Mouse (Mus musculus) right cerebral cortex, postnatal 14 days (tissue): ENCODE results near the gene A730049H05Rik.

Experiments
- DNase-seq: peaks from one replicate; pipeline ENCODE4 v3.0.0; 2022

The A730049H05Rik gene

DNA sequence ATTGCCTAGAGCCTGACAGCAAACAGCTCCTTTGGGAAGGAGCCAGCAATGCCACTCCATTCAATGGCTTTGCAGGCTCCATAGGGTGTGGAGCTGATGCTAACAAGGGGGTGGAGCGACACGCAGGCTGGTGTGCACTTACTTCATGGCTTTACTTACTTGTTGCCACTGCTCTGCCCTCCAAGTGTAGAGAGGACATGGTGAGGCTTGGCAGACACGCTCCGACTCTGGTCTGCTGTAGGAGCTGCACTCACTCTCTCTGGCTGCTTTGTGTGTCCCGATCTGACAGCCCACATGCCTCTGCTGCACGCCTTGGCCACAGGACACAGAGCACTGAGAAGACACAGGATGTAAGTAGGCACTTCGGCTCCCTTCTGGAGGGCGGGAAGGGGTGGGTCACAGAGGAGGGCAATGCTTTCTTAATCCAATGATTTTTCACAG, at the start of gene A730049H05Rik:
A730049H05Rik (plus strand) TSS at position 168 of the 441 bp plus-strand sequence.
- DNase-seq = no peak

DNA sequence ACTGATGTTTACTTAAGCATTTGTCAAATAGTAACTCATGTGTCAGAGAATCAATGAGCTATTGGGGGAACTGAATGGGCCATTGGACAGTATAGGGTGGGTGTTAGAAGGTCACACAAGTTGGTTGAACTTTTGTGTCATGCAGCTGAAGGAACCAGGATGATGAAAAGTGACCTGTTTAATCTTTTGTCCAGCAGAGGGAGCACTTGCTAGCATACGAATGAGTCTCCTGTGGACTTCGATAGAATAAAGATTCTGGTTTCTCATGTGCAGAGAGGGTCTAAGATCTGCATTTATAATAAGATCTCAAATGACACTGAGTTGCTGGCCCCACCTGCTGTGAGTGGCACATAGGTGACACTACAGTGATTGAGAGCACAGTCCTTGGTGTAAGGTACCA, 39.9 kb upstream of the A730049H05Rik start:
- no peak for DNase-seq

DNA sequence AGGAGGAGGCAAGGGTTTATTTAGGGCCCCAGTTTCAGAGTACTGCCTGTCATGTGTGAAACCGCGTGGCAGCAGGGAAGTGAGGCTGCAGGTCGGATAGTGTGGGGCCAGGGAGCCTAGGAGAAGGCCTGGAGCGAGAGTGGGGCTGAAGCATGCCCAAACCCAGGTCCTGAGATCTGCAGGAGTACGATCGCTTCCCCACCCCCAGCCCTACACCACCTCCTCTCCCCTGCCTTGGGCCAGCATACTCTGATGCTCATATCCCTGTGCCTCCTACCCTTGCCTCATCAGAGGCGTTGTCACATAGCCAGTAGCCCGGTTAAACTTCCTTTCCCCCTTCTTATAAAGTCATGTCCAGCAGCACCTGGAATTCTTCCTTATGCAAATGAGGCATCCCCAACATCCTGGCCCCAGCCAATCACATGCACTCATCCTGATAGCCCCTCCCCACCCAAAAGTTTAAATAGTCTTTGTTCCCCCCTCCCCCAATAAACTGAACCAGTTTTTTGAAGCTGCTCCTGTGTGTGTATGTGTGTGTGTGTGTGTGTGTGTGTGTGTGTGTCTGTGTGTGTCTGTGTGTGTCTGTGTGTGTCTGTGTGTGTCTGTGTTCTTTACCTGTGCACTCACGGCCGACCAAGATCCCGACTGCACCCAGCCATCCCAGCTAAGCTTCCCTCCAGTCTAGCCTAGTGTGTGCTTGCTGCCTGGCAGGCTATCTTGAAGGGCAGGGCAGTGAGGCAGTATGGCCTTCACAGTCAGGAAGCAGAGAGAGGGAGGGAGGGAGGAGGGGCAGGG, 36.9 kb upstream of the A730049H05Rik start:
- DNase-seq = no peak

DNA sequence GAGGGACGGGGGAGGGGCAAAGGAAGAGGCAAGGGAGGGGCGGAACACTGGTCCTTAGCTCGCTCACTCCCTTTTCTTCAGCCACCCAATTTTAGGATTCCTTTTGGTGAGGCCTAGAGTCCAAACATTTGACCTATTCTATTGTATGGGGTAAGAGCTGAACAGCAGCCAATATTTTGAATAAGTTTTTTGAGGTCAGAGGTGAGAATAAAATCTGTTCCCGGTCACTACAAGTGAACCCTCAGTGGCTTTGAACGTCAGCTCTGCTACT, 36.4 kb upstream of the A730049H05Rik start:
- no peak for DNase-seq

DNA sequence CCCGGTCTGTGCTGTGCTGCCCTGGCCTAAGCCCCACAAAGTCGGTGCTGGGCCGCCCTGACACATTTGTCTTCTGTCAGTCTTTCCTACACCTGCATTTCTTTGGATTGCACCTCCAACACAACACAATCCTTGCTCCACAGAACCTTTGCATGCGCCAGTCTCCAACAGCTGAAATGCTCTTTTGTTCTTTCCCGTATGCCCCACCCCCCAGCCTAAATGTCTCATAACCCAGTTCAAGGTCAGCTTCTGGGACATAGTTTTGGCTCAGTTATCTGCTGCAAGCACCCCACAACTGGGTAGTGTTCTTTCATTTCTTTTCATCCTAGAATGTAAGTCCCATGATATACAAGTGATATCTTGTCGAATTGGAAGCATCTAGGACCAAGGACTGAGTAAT, 34.8 kb upstream of the A730049H05Rik start:
- no peak for DNase-seq

DNA sequence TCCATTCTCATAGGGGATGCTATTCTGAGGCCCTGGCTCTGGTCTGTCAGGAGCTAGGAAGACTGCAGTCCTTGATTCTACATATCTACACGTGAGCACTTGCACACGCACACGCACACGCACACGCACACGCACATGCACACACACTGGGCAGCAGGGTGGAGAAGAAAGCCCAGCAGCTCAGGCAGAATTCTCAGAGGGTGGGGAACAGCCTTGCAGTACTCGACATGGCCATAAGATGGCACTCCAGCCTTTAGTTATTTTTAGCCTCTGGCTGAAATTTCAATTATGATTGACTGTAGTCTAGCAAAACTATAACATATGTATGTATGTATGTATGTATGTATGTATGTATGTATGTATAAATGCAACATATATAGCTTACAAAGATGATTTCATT, 31.5 kb upstream of the A730049H05Rik start:
- peak; percentile 60 for DNase-seq

DNA sequence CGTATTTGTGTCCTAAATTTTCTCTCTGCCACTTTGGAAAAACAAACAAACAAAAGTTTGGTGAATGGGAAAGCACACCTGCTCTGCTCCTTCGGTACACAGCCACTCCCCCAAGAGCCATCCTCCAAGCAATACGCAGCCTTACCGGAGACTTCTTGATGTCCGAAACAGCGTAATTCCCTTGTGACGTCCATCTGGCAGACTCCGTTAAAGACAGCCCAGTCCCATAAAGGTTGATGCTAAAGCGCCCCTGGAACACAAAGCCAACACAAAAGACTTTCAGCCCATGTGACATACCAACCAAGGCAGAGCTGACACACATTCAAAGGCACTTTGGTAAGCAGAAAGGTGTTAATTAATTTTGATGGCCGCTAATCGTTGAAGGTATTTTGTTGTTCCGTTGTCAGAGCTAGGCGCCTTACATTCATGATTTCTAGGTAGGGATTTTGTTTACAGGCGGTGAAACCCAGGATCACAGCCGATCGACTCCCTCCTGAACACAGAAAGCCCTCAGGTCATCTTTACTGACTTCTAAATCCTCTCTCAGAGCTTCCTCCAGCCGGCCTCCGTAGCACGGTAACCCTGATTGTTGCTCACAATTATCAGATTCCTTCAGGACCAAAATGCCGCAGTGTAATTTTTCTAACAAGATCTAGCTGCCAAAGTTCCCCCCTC, 29.4 kb upstream of the A730049H05Rik start:
- DNase-seq = no peak

DNA sequence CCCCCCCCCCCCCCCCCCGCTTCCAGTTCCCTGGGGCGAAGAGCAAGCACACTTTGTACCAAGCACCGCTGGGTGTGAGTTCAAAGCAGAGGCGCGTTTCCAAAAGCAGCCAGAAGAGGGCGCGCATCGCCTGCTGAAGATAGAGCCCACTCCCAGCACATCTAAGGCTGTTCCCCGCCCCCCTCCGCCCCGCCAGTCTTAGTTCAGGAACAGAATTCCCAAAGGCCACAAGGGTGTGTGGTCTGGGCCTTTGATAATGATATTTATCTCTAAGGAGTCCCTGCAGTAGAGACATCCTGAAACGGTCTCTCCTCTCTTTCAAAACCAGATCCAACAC, 28.9 kb upstream of the A730049H05Rik start:
- peak; percentile 90 for DNase-seq

DNA sequence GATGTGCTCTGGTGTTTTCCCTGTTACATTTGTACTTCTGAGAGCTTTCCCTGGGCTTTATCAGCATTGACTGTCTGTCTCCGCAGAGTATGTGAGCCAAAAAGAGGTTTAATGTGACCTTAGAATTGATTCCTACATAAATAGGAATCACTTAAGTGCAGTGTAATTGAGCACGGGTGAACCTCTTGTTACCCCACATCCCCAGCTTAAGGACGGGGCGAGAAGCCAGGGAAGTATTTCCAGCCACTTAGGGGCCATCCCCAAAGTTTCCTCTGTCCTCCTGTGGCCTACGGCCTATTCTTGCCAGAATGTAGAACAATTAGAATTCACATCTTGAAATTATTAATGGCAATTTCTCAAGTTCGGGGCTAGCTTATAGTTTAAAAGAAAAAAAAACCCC, 22.5 kb upstream of the A730049H05Rik start:
- DNase-seq = no peak

DNA sequence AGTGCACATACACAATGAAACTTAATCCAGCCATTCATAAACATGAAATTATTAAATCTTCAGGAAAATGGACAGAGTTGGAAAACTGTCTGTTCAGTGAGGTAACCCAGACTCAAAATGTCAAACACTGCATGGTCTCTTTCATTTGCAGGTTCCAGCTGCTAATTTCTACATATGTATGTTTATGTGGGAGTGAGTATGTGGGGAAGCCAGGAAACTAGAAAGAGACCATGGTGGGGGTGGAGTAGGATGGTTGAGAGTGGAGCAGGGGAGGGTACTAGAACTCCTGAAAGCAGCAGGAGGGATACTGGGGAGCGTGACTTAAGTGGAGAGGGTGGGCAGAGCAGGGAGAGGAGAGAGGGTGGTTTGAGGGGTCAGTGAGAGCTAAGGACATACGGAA, 14.8 kb upstream of the A730049H05Rik start:
- DNase-seq = no peak

DNA sequence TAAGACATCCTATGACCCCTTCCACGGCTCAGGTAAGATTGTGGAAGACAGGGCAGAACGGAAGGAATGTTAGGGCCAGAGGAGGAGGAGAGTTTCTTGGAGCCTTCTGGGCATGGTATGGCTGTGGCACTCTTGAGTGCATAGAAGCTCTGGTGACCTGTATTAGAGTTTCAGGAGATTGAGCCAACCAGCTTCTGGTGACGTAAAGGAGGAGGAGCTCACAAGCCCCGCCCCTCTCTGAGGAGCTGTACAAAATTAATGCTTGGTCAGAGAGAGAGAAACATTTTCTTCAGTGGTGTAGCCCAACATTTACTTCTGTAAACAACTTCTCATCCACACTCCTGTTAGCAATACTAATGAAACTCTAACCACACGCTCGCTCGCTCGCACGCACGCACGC, 13.9 kb upstream of the A730049H05Rik start:
- DNase-seq = no peak

DNA sequence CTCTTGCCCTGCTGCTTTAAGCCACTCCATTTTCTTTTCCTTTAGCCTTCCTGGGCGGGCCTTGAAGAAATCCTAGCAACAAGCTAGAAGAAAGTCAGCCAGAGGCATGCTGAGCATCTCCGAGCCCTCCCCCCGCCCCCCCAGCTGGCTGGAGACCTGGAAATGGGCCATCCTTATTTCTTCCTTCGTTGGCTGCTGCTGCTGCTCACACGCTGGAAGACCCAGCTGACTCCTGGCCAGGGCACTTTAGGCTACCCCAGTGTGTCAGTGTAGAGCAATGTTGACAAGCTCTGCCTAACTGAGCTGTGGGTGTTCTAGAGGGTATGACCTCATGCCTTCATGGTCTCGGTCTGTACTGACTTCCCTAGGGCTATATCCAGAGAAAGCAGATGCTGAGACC, 13.1 kb upstream of the A730049H05Rik start:
- no peak for DNase-seq

DNA sequence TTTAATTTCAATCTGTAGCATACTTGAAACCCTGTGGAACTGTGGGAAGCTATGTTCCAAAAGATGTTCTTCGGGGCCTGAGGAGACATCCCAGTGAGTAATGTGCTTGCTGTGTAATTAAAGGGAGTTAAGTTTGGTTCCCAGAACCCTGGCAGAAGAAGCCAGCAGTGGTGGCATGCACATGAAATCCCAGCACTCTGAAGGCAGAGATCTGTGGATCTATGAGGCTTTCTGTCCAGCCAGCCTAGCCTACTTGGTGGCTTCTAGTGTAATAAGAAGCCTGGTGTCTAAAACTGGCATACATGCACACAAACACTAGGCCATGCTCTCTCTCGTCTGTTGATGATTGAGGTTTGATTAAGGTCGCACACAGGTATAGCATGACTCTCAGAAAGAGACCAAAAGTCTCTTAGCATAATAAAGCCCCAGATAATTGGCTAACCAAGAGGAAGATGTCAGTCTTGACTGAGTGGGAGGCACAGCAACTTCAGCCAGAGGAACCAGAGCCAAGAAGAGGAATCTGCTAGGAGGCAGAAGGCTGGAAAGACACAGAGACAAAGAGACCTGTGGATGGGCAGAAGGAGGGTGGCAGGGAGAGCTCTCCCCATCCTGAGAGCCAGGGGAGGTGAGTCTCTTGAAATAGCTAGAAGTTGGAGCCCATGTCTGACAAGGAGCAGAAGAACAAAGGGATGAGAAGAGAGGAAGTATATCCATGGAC, 11.9 kb upstream of the A730049H05Rik start:
- DNase-seq = no peak

DNA sequence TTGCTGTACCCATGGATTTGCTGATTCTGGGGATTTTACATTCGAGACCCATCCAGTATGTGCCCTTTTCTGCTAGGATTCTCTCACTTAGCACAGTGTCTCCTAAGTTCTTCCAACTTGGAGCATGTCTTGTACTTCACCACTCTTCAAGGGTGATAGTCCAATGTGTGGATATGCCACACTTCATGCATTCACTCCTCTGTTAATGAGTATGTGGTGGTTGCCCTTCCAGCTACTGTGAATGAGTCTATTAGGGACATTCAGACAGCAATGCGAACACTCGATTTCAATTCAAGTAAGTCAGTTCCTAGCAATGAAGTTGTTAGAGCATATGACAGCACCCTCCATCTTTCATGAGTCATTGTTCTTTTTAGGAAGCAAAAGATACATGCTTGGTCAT, 6.5 kb upstream of the A730049H05Rik start:
- DNase-seq = no peak

DNA sequence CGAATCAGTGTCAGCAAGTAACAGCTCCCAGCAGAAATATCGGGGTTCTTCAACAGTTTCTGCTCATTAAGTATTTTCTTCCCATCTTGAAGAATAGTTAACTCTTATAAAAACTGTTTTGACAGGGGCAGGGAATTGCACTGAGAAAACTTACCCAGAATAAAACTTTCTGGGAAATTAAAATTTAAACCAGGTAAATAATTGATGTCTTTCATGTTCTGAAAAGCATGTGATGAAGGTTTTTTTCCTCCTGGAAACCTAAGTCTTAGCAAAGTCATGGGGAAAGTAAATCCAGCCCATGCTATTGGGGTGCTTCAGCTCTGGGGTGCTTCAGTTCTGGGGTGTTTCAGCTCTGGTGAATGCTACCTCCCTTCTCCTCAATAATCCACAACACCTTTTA, 5.7 kb upstream of the A730049H05Rik start:
- DNase-seq = no peak

DNA sequence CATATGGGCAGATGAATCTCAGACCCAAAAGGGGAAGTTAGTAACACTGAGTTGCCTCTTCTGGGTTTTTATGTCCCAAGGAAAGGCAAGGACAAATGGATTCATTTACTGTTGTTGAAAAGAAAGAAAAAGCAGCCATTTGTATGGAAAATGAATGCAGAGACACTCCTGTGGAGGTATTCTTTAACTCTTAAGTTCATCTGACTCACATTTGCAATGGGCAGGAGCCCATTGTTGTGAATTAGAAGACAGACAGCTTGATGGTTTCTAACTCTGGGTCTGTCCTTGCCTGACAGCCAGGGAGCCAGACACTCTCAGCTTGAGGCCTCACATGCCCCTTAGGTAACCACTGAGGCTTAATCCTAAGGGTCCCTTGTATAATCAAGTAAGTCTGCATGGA, 4.7 kb upstream of the A730049H05Rik start:
- DNase-seq = no peak

DNA sequence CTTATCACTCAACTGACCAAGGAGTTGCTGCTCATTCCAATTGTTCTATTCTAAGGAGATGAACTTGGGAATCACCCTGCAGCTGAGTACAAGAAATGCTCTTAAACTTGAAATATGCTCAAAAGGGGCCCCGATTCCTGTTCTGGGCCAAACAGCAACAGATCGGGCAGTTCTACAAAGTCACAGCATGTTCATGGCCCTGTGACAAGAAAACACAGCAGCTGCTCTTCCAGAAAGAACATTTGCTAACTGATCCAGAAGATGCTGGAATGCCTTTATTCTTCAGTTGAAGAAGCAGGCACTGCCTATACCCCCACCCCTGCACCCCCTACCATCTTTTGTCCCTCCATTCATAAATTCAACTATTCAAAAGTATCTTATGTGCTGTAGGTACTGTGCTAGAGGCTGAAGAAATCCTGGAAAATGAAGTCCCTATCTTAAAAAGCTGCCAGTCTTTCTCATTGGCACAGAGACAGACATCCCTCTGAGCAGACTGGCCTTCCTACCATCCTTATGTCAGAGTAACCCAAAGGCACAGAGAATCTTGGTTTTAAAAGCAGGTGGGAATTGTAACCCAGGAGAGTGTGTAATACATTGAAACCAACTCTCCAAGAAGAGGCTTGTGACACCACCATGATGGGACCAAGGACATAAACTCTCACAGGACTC, 3.4 kb upstream of the A730049H05Rik start:
- no peak for DNase-seq

DNA sequence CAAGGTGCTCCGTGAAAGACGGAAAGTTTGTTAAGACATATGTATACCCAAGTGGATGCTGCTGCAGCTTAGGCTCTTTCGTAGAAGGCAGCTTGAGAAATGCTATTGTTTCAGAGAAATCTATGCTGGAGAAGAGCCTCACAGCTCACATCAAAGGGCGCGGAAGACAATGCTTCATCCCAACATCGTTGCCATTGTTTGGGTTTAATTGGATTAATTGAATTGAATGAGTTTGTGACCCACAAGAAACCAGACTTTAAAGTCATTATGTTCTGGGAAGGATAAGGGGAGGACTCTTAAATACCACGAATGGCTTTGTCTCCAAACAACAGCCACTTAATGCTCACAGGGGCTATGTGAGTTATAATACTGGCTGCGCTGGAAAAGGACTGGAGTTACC, 1.4 kb downstream of the A730049H05Rik start:
- no peak for DNase-seq

DNA sequence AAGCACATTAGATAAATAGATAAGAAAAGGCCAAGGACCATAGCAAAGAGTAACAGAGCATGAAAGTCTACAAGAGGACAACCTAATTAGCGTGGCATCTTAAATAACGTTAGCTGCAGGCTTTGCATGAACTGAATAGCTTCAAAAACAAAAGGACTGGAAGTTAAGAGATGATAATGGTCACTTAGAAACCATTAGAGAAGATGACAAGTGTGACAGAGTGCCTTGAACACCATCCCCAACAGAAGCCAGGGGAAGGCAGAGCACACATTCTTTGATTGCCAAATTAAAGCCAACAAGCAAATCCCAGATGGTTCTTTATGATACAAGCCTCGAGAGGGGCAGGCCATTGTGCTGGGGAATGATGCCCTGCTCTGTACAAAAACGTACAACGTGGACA, 5.3 kb downstream of the A730049H05Rik start:
- DNase-seq = no peak

DNA sequence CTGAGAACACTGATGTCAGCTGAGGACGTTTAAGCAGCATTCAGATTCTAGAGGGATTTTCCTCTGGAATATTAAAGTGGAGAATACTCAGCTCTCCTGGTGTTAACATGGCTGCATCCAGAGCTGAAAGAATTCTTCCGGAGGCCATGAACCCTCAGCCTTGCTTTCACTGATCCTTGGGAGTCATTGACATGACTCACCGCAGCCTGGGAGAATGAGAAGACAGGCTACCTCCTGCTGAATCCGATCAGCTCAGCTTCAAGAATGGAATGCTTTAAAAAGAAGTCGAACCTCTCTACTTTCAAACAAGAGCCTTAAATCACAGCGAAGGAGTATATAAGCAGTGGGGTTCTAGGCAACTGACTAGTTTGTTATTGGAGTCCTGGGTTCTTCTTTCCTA, 5.7 kb downstream of the A730049H05Rik start:
- DNase-seq = no peak

DNA sequence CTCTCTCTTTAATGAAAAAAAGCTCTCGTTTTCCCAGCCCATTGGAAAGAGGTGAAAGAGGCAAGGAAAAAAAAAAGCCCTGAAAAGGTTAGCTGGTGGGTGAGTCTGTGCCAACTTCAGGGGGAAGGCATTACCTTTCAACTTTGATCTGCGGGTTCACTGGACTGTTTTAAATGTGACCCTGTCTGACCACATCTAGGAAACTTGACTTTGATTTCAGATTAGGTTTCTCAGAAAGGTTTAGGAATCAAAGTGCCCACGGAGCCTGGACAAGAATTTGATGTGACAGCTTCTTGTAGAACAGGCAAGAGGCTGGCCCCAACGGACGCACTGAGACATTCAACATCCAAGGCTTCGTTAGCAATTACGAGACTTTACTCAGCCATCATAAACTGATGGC, 7.7 kb downstream of the A730049H05Rik start:
- no peak for DNase-seq

DNA sequence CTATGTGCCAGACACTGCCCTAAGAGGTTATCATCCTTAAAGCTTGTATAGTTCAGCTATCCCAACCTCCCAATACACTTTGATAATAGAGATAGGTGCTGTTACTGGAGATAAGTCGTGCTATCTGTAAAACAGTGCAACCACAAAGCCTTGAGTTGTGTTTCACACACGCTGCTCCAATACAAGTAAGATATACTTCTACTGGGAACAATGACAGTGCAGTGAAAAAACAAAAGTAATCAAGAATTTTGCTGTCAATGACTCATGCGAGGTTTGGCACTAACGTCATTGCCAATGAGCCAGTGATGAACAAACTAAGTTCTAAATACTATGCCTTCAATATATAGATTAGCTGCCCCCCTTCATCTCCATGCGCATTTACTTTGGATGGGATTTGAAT, 10.3 kb downstream of the A730049H05Rik start:
- no peak for DNase-seq

DNA sequence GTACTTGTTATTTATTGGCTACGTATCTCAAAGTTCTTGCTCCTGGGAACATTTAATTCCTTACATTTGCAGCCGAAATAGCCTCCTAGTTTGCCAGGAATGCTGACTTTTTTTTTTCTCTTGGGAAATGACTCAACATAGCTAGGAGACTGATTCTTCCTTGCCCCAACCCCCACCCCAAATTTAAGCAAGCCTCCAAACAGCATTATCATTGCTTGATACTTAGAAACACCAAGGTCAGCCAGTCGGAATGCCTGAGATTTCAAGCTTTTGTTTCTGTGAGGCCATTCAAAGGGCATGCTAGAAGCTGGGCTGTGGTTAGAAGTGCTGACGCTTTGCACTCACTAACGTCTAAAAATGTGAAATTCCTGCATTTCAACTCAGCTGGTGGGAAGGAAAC, 11.1 kb downstream of the A730049H05Rik start:
- DNase-seq = no peak

DNA sequence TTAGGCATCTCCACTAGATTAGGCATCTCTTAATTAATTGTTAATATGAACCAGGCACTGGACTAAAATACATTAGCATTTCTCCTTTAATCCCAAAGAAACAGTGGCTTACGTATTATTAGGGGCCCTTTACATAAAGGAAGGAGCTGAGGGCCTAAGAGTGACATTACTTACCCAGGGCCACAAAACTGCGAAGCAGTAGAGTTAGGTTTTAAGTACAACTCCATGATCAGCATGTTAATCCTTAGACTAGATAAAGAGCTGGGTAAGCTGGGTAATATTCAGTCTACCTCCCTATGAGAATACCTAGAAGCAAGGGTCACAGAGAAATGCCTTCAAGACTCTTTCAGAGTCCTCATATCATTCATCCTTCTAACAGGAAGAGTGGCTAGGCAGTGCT, 12.9 kb downstream of the A730049H05Rik start:
- no peak for DNase-seq
